Mouse (Mus musculus) forebrain, embryonic 16.5 days (tissue): ENCODE measurements at regions not wholly inside any gene's neighbourhood (a gene's known extent, or its start where the extent isn't known, plus 50 kb on each side); places are given as distances from the start of the nearest gene placed in this dataset.

Experiments used
- ATAC-seq: fragments of 200-750 bp; cut with Nextera tagmentation; 2 replicates; pipeline ENCODE4 v1.8.0; 2017; ENCODE audit warnings: mild to moderate bottlenecking, moderate library complexity
- H3K27ac ChIP-seq: fragments of 300-500 bp; sonication (generic); 2 replicates; pipeline ENCODE4 v1.5.1; 2014; ENCODE audit warnings: low read length, control low read depth
- H3K27me3 ChIP-seq: fragments of 300-500 bp; sonication (generic); replicated peaks from 2 replicates; pipeline ENCODE4 v1.6.1; 2014; ENCODE audit warnings: low read length; ENCODE audit not compliant: control insufficient read depth, insufficient read depth
- H3K36me3 ChIP-seq: fragments of 300-500 bp; sonication (generic); 2 replicates; pipeline ENCODE4 v1.6.1; 2014; ENCODE audit not compliant: control insufficient read depth, insufficient read depth
- H3K4me1 ChIP-seq: fragments of 300-500 bp; sonication (generic); replicated peaks from 2 replicates; pipeline ENCODE4 v1.6.1; 2014; ENCODE audit warnings: low read length; ENCODE audit not compliant: control insufficient read depth, insufficient read depth
- H3K4me2 ChIP-seq: fragments of 300-500 bp; sonication (generic); 2 replicates; pipeline ENCODE4 v1.6.1; 2014; ENCODE audit warnings: mild to moderate bottlenecking, low read length, control low read depth
- H3K4me3 ChIP-seq: fragments of 300-500 bp; sonication (generic); replicated peaks from 2 replicates; pipeline ENCODE4 v1.5.1; 2014; ENCODE audit warnings: mild to moderate bottlenecking, low read length, control low read depth
- H3K9ac ChIP-seq: fragments of 300-500 bp; sonication (generic); replicated peaks from 2 replicates; pipeline ENCODE4 v1.6.1; 2014; ENCODE audit warnings: low read depth, low read length, control low read depth
- H3K9me3 ChIP-seq: fragments of 300-500 bp; sonication (generic); 2 replicates; pipeline ENCODE4 v1.6.1; 2016; ENCODE audit warnings: low read length; ENCODE audit not compliant: control insufficient read depth
- WGBS: fragments of 180-500 bp; shearing (Covaris S2); extraction: QIAGEN DNeasy Blood & Tissue Kit; methylation state at CpG from one replicate; pipeline ENCODE4 v1.1.7; 2014; 5-methylcytosine and 5-hydroxymethylcytosine counted together

GRCm38 (mm10) chr2:95378296-95378695 lies 939.7 kb upstream of the Lrrc4c start:
- H3K36me3 ChIP-seq: no peaks in the 10 kb centered on the region
- no peaks in the 10 kb centered on the region for H3K9me3 ChIP-seq
- no peak for ATAC-seq
- 92% methylated on average over 2 of the region's 2 CpGs for WGBS
- no peaks in the 10 kb centered on the region for H3K4me1 ChIP-seq
- peaks cover 5% of the 10 kb centered on the region; the same call in 1 of the 2 replicates for H3K27me3 ChIP-seq
- H3K9ac ChIP-seq: no peak overlapping the region
- H3K4me3 ChIP-seq: no peak overlapping the region
- no peak overlapping the region for H3K27ac ChIP-seq
- H3K4me2 ChIP-seq: no peak overlapping the region

DNA sequence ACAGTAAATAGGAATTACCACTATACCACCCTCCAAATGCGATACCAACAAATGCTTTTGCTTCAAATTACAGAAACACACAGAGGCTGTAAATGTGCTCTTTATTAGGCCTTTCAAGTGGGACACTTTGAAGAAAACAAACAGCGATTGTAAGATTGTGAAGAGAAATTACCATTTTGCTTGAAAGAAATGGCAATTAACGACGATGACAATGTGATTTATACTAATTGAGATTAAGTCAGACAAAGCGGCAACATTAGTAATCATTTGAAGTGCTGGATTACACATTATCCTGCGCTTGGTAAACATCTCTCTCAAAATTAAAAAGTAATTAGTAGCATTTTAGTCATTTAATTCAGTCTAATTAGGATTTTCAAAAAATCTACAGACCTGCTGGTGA lies 938.5 kb upstream of the Api5 start:
- H3K4me3 ChIP-seq: no peak overlapping the region
- no peak overlapping the region for H3K4me2 ChIP-seq
- ATAC-seq: peak; percentile 33
- no peaks in the 10 kb centered on the region for H3K36me3 ChIP-seq
- no peak overlapping the region for H3K27ac ChIP-seq
- H3K27me3 ChIP-seq: peaks cover 5% of the 10 kb centered on the region; the same call in 1 of the 2 replicates
- no peaks in the 10 kb centered on the region for H3K9me3 ChIP-seq
- WGBS: 14% methylated on average over 6 of the region's 6 CpGs
- no peaks in the 10 kb centered on the region for H3K4me1 ChIP-seq
- no peak overlapping the region for H3K9ac ChIP-seq

- H3K27ac ChIP-seq: no peak overlapping the region
- H3K9ac ChIP-seq: no peak overlapping the region
- H3K4me1 ChIP-seq: no peaks in the 10 kb centered on the region
- no peak overlapping the region for H3K4me2 ChIP-seq
- no peak overlapping the region for H3K4me3 ChIP-seq
- 73% methylated on average over 1 of the region's 1 CpGs for WGBS
- no peaks in the 10 kb centered on the region; the same call in 1 of the 2 replicates for H3K27me3 ChIP-seq
- no peaks in the 10 kb centered on the region for H3K9me3 ChIP-seq
- ATAC-seq: no peak
- H3K36me3 ChIP-seq: no peaks in the 10 kb centered on the region
These were observed 929.1 kb upstream of the Api5 start for GRCm38 (mm10) chr2:95366824-95367715.
